Mouse (Mus musculus) midbrain, embryonic 11.5 days (tissue): ENCODE results near the gene Omt2a. TPM values are rescaled to one million over a fixed set of nuclear protein-coding genes. Genes with fewer than 3 reads are reported as not detected.

ENCODE experiments used
- ATAC-seq: fragments of 200-750 bp; cut with Nextera tagmentation; 2 replicates; pipeline ENCODE4 v1.8.0; 2017; ENCODE audit warnings: moderate TSS enrichment, moderate library complexity; ENCODE audit not compliant: low FRiP score
- DNase-seq: peaks from one replicate; pipeline ENCODE4 v3.0.0; 2015; ENCODE audit warnings: low spot score; ENCODE audit errors: missing footprints
- H3K27ac ChIP-seq: fragments of 300-500 bp; sonication (generic); 2 replicates; pipeline ENCODE4 v1.5.1; 2014; ENCODE audit warnings: low read depth, low read length
- H3K27me3 ChIP-seq: fragments of 300-500 bp; sonication (generic); 2 replicates; pipeline ENCODE4 v1.6.1; 2014; ENCODE audit warnings: mild to moderate bottlenecking, low read length, moderate library complexity, mixed read lengths; ENCODE audit not compliant: control insufficient read depth, insufficient read depth
- H3K36me3 ChIP-seq: fragments of 300-500 bp; sonication (generic); 2 replicates; pipeline ENCODE4 v1.6.1; 2014; ENCODE audit warnings: mild to moderate bottlenecking, low read length, moderate library complexity, mixed read lengths; ENCODE audit not compliant: control insufficient read depth, insufficient read depth
- H3K4me1 ChIP-seq: fragments of 300-500 bp; sonication (generic); 2 replicates; pipeline ENCODE4 v1.6.1; 2014; ENCODE audit warnings: low read length; ENCODE audit not compliant: control insufficient read depth, insufficient read depth
- H3K4me2 ChIP-seq: fragments of 300-500 bp; sonication (generic); 2 replicates; pipeline ENCODE4 v1.6.1; 2014; ENCODE audit warnings: mild to moderate bottlenecking, moderate library complexity
- H3K4me3 ChIP-seq: fragments of 300-500 bp; sonication (generic); 2 replicates; pipeline ENCODE4 v1.5.1; 2014; ENCODE audit warnings: low read depth, low read length
- H3K9ac ChIP-seq: fragments of 300-500 bp; sonication (generic); 2 replicates; pipeline ENCODE4 v1.6.1; 2014; ENCODE audit warnings: low read length
- H3K9me3 ChIP-seq: fragments of 300-500 bp; sonication (generic); 2 replicates; pipeline ENCODE4 v1.6.1; 2016; ENCODE audit warnings: low read length; ENCODE audit not compliant: control insufficient read depth
- WGBS: fragments of 180-500 bp; shearing (Covaris S2); extraction: QIAGEN DNeasy Blood & Tissue Kit; methylation state at CpG from one replicate; pipeline ENCODE4 v1.1.7; 2014; 5-methylcytosine and 5-hydroxymethylcytosine counted together
- polyA plus RNA-seq: library from polyadenylated mRNA; unstranded; fragments of >200 nt; fragmentation: Nextera tagmentation; extraction: Ambion mirVana; gene quantifications from 2 replicates; pipeline ENCODE4 v1.2.1, GENCODE M21; 2014

Gene Omt2a
- not detected in 2 replicates for polyA plus RNA-seq

- WGBS: 76% methylated on average over 2 of the region's 2 CpGs
- no peak within 1 kb of the TSS for H3K27ac ChIP-seq
- H3K27me3 ChIP-seq: no peaks in the 10 kb centered on the region
- H3K9me3 ChIP-seq: no peaks in the 10 kb centered on the region
- H3K4me3 ChIP-seq: no peak within 1 kb of the TSS
- no peaks in the 10 kb centered on the region for H3K4me1 ChIP-seq
- ATAC-seq (no peak), DNase-seq (no peak)
- no peak within 1 kb of the TSS for H3K9ac ChIP-seq
- H3K4me2 ChIP-seq: no peak within 1 kb of the TSS
- H3K36me3 ChIP-seq: no peaks in the 10 kb centered on the region
Measured at GRCm38 (mm10) chr9:78314696-78315095, at the start of gene Omt2a. Gene Omt2a, minus strand, starts transcription at chr9:78314796.

GRCm38 (mm10) chr9:78363374-78363773, 48.8 kb upstream of the Omt2a start:
- Histone ChIP-seq H3K4me1 (no peaks in the 10 kb centered on the region), H3K4me3 (no peak overlapping the region), H3K4me2 (no peak overlapping the region), H3K9me3 (no peaks in the 10 kb centered on the region), H3K9ac (no peak overlapping the region), H3K27ac (no peak overlapping the region), H3K36me3 (no peaks in the 10 kb centered on the region), H3K27me3 (no peaks in the 10 kb centered on the region)
- ATAC-seq (no peak), DNase-seq (no peak)
- WGBS: 82% methylated on average over 6 of the region's 6 CpGs

GRCm38 (mm10) chr9:78360484-78360872, 45.9 kb upstream of the Omt2a start:
- Histone ChIP-seq H3K9ac (no peak overlapping the region), H3K27me3 (no peaks in the 10 kb centered on the region)

GRCm38 (mm10) chr9:78359750-78360483, 45.3 kb upstream of the Omt2a start:
- no peak for DNase-seq
- Histone ChIP-seq H3K4me3 (no peak overlapping the region), H3K36me3 (no peaks in the 10 kb centered on the region), H3K9me3 (no peaks in the 10 kb centered on the region), H3K4me2 (no peak overlapping the region), H3K9ac (no peak overlapping the region), H3K4me1 (no peaks in the 10 kb centered on the region), H3K27ac (no peak overlapping the region), H3K27me3 (no peaks in the 10 kb centered on the region)
- no peak for ATAC-seq
- 81% methylated on average over 6 of the region's 6 CpGs for WGBS

More at GRCm38 (mm10) chr9:78360484-78360872, 45.9 kb upstream of the Omt2a start:
- DNase-seq (no peak), ATAC-seq (no peak)
- H3K9me3 ChIP-seq: no peaks in the 10 kb centered on the region
- no peak overlapping the region for H3K27ac ChIP-seq
- no peak overlapping the region for H3K4me3 ChIP-seq
- H3K4me2 ChIP-seq: no peak overlapping the region
- 36% methylated on average over 2 of the region's 2 CpGs for WGBS
- no peaks in the 10 kb centered on the region for H3K36me3 ChIP-seq
- no peaks in the 10 kb centered on the region for H3K4me1 ChIP-seq

- H3K9ac ChIP-seq: no peak overlapping the region
- DNase-seq: peak; percentile 89
- H3K27me3 ChIP-seq: no peaks in the 10 kb centered on the region
- H3K4me3 ChIP-seq: no peak overlapping the region
- peak; percentile 59 for ATAC-seq
- no peaks in the 10 kb centered on the region for H3K4me1 ChIP-seq
- no peaks in the 10 kb centered on the region for H3K36me3 ChIP-seq
- WGBS: 10% methylated on average over 9 of the region's 9 CpGs
- H3K4me2 ChIP-seq: no peak overlapping the region
- no peaks in the 10 kb centered on the region for H3K9me3 ChIP-seq
- no peak overlapping the region for H3K27ac ChIP-seq
Measured at GRCm38 (mm10) chr9:78358053-78358452, 43.5 kb upstream of the Omt2a start.

GRCm38 (mm10) chr9:78355611-78356010, 41.0 kb upstream of the Omt2a start, which contains the start of gene Gsta2:
Gene Gsta2, minus strand, starts transcription at chr9:78355788.
- no peak for ATAC-seq
- no peaks in the 10 kb centered on the region for H3K27me3 ChIP-seq
- WGBS: 90% methylated on average over 8 of the region's 8 CpGs

GRCm38 (mm10) chr9:78354665-78355578, 40.3 kb upstream of the Omt2a start:
- no peaks in the 10 kb centered on the region for H3K9me3 ChIP-seq
- no peak for ATAC-seq
- no peak overlapping the region for H3K4me2 ChIP-seq
- H3K27ac ChIP-seq: no peak overlapping the region
- WGBS: 86% methylated on average over 11 of the region's 11 CpGs
- no peaks in the 10 kb centered on the region for H3K27me3 ChIP-seq
- H3K36me3 ChIP-seq: no peaks in the 10 kb centered on the region
- no peak overlapping the region for H3K4me3 ChIP-seq
- H3K9ac ChIP-seq: no peak overlapping the region
- DNase-seq: no peak
- no peaks in the 10 kb centered on the region for H3K4me1 ChIP-seq

More at GRCm38 (mm10) chr9:78355611-78356010, 41.0 kb upstream of the Omt2a start, which contains the start of gene Gsta2:
- H3K4me1 ChIP-seq: no peaks in the 10 kb centered on the region
- no peak within 1 kb of the TSS for H3K27ac ChIP-seq
- H3K4me2 ChIP-seq: no peak within 1 kb of the TSS
- no peak within 1 kb of the TSS for H3K9ac ChIP-seq
- no peaks in the 10 kb centered on the region for H3K36me3 ChIP-seq
- no peak for DNase-seq
- no peak within 1 kb of the TSS for H3K4me3 ChIP-seq
- H3K9me3 ChIP-seq: no peaks in the 10 kb centered on the region

- H3K4me1 ChIP-seq: no peaks in the 10 kb centered on the region
- H3K9me3 ChIP-seq: no peaks in the 10 kb centered on the region
- H3K4me3 ChIP-seq: no peak overlapping the region
- no peak overlapping the region for H3K27ac ChIP-seq
- no peaks in the 10 kb centered on the region for H3K27me3 ChIP-seq
- 85% methylated on average over 6 of the region's 6 CpGs for WGBS
- ATAC-seq (no peak), DNase-seq (no peak)
- no peak overlapping the region for H3K4me2 ChIP-seq
- no peak overlapping the region for H3K9ac ChIP-seq
- H3K36me3 ChIP-seq: no peaks in the 10 kb centered on the region
Measured at GRCm38 (mm10) chr9:78351504-78352220, 37.1 kb upstream of the Omt2a start.
